Mouse (Mus musculus) stomach, embryonic 16.5 days (tissue): ENCODE data around the gene Gm11639. TPM values are rescaled to one million over a fixed set of nuclear protein-coding genes. Genes with fewer than 3 reads are reported as not detected.

Experiments used
- ATAC-seq: fragments of 200-750 bp; cut with Nextera tagmentation; 2 replicates; pipeline ENCODE4 v1.8.0; 2017; ENCODE audit warnings: moderate number of reproducible peaks, moderate TSS enrichment; ENCODE audit not compliant: insufficient read depth, low FRiP score
- H3K27ac ChIP-seq: fragments of 300-500 bp; sonication (generic); 2 replicates; pipeline ENCODE4 v1.5.1; 2014; ENCODE audit warnings: low read length
- H3K27me3 ChIP-seq: fragments of 300-500 bp; sonication (generic); 2 replicates; pipeline ENCODE4 v1.6.1; 2014; ENCODE audit warnings: low read length, control low read depth, mixed read lengths; ENCODE audit not compliant: control insufficient read depth, insufficient read depth
- H3K36me3 ChIP-seq: fragments of 300-500 bp; sonication (generic); 2 replicates; pipeline ENCODE4 v1.6.1; 2014; ENCODE audit warnings: low read length; ENCODE audit not compliant: control insufficient read depth, insufficient read depth
- H3K4me1 ChIP-seq: fragments of 300-500 bp; sonication (generic); 2 replicates; pipeline ENCODE4 v1.6.1; 2014; ENCODE audit warnings: low read length, control low read depth, mixed read lengths; ENCODE audit not compliant: control insufficient read depth, insufficient read depth
- H3K4me2 ChIP-seq: fragments of 300-500 bp; sonication (generic); 2 replicates; pipeline ENCODE4 v1.6.1; 2014; ENCODE audit warnings: low read depth, low read length, mixed read lengths
- H3K4me3 ChIP-seq: fragments of 300-500 bp; sonication (generic); replicated peaks from 2 replicates; pipeline ENCODE4 v1.5.1; 2014; ENCODE audit warnings: mild to moderate bottlenecking, low read length
- H3K9ac ChIP-seq: fragments of 300-500 bp; sonication (generic); 2 replicates; pipeline ENCODE4 v1.6.1; 2014; ENCODE audit warnings: low read length
- H3K9me3 ChIP-seq: fragments of 300-500 bp; sonication (generic); replicated peaks from 2 replicates; pipeline ENCODE4 v1.6.1; 2016; ENCODE audit warnings: low read length, control low read depth; ENCODE audit not compliant: control insufficient read depth
- WGBS: fragments of 180-500 bp; shearing (Covaris S2); extraction: QIAGEN DNeasy Blood & Tissue Kit; methylation state at CpG from one replicate; pipeline ENCODE4 v1.1.7; 2014; 5-methylcytosine and 5-hydroxymethylcytosine counted together
- polyA plus RNA-seq: library from polyadenylated mRNA; unstranded; fragments of >200 nt; fragmentation: Nextera tagmentation; extraction: Ambion mirVana; gene quantifications from 2 replicates; pipeline ENCODE4 v1.2.1, GENCODE M21; 2015

Gene Gm11639
- polyA plus RNA-seq, 1 experiment from 2014 or later = 0.01 TPM

GRCm38 (mm10) chr11:105161411-105161810 lies 475.9 kb downstream of the Gm11639 start:
- H3K27ac ChIP-seq = no peak overlapping the region
- no peak overlapping the region for H3K4me2 ChIP-seq
- H3K27me3 ChIP-seq = no peaks in the 10 kb centered on the region
- H3K4me1 ChIP-seq = no peaks in the 10 kb centered on the region
- H3K9me3 ChIP-seq = peaks cover 21% of the 10 kb centered on the region
- H3K36me3 ChIP-seq = no peaks in the 10 kb centered on the region
- H3K9ac ChIP-seq = no peak overlapping the region
- ATAC-seq = no peak
- WGBS = 94% methylated on average over 2 of the region's 2 CpGs
- no peak overlapping the region for H3K4me3 ChIP-seq

GRCm38 (mm10) chr11:105164516-105165510 lies 479.3 kb downstream of the Gm11639 start:
- Histone ChIP-seq H3K4me3 (no peak overlapping the region), H3K27ac (no peak overlapping the region), H3K9ac (no peak overlapping the region), H3K4me1 (no peaks in the 10 kb centered on the region), H3K36me3 (no peaks in the 10 kb centered on the region), H3K9me3 (peaks cover 21% of the 10 kb centered on the region), H3K27me3 (no peaks in the 10 kb centered on the region), H3K4me2 (no peak overlapping the region)
- ATAC-seq = no peak
- 79% methylated on average over 69 of the region's 69 CpGs for WGBS

DNA sequence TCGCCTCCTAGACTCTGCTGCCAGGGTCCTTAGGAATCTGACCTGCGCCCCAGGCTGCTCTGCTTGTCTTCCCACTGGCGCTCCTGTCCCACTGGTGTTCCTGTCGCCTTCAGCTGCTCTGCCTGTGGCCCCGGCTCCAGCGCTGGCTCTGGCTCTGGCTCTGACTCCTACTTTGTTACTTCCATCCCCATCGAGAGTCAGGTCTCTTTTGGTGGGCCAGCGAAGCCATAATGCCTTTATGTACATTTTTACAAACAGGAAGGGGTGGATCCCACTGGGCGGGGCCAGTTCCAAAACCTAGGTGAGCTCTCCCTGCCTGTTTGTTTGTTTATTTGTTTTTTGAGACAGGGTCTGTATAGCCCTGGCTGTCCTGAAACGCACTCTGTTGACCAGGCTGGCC lies 481.3 kb downstream of the Gm11639 start:
- Histone ChIP-seq H3K9ac (no peak overlapping the region), H3K36me3 (no peaks in the 10 kb centered on the region), H3K9me3 (peaks cover 21% of the 10 kb centered on the region), H3K27me3 (no peaks in the 10 kb centered on the region), H3K27ac (no peak overlapping the region), H3K4me3 (no peak overlapping the region), H3K4me2 (no peak overlapping the region), H3K4me1 (no peaks in the 10 kb centered on the region)
- WGBS = 93% methylated on average over 10 of the region's 10 CpGs
- no peak for ATAC-seq

Other genes starting within 250 kb of the Gm11639 start
- 17.3 and 18.9 TPM in 2 replicates for gene Kansl1, start 216.8 kb upstream of the Gm11639 start, polyA plus RNA-seq
- gene Cdc27, start 135.1 kb upstream of the Gm11639 start, polyA plus RNA-seq = 28.0 and 30.6 TPM in 2 replicates
- gene Myl4, start 135.0 kb upstream of the Gm11639 start, polyA plus RNA-seq = 10.4 and 59.3 TPM in 2 replicates
- gene Itgb3, start 77.7 kb upstream of the Gm11639 start, polyA plus RNA-seq = 8.9 and 10.1 TPM in 2 replicates